9 mouse cellular contexts compared by ENCODE assay signal in the genomic region with DNA sequence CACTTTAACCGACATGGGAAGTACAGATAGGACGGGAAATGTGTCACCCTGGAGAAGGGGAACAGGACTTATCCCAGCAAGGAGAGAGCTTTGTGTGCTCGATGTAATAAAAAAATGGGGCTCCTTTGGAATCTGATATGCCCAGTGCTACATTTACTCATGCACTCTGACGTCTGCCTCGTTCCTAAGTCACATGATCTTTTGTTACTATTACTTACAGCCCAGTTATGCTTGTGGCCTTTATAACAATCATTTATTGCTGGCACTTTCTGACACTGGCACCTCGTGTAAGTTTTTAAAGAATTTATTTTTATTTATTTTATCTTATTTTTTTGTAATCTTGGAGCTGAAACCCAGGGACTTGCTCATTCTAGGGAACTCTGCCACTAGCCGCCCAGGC. TPM values are rescaled to one million over a fixed set of nuclear protein-coding genes. Genes with fewer than 3 reads are reported as not detected.
DNase-seq lines count a peak whose midpoint lies in the region; ATAC-seq and TF ChIP-seq lines count a peak whose summit lies in the region.
"Had no signal": no experiment of that assay in that cellular context is flagged by ENCODE, and none has a peak within 500 bp of the region (broad histone marks: within the 10 kb centered on the region; RNA-seq: fewer than 3 reads in every experiment).

No protein-coding gene starts in this region.

- in situ Hi-C loops in CH12.LX (cut with MboI; ENCODE audit: low pct_ligation_motif_present, low pct_unique_long_range_greater_than_20kb, low sequenced_read_pairs), result no loop called here

- TF ChIP-seq CTCF in CH12.LX (conservative IDR thresholded peaks at IDR 0.05 in 1 of 2, IDR thresholded peaks at IDR 0.05 in 1 of 2; ENCODE audit: low read depth in 2 of 2, low read length in 2 of 2), result no peak
- TF ChIP-seq CTCF in G1E (IDR thresholded peaks at IDR 0.05; ENCODE audit: low read depth, low read length), result no peak

- no peak overlapping the region for H3K9ac ChIP-seq in intestine, embryonic 14.5 days (ENCODE audit: low read length)
- no peak overlapping the region for H3K9ac ChIP-seq in intestine, embryonic 15.5 days
- 0 out of 2 replicates have a peak overlapping the region, but pooled peaks have one; percentile 28 for H3K9ac ChIP-seq in CH12.LX (ENCODE audit: insufficient read depth, low read depth)
- H3K9ac ChIP-seq in limb, embryonic 13.5 days, result no peak overlapping the region

- peaks cover 34% of the 10 kb centered on the region for H3K36me3 ChIP-seq in intestine, embryonic 14.5 days (ENCODE audit: control insufficient read depth, insufficient read depth, low read length)
- peaks cover 10% of the 10 kb centered on the region; the same call in 1 of the 2 replicates for H3K36me3 ChIP-seq in intestine, embryonic 15.5 days
- H3K36me3 ChIP-seq in CH12.LX (replicated peaks in 1 of 2; ENCODE audit: control insufficient read depth in 1 of 2, insufficient read depth in 1 of 2, low read length in 1 of 2), result peaks cover 12 to 37% of the 10 kb centered on the region in 2 experiments
- H3K36me3 ChIP-seq in G1E (replicated peaks), result peaks cover 54% of the 10 kb centered on the region
- H3K36me3 ChIP-seq in limb, embryonic 13.5 days, result peaks cover 38% of the 10 kb centered on the region

- peak overlapping the region; percentile 13; the same call in 1 of the 2 replicates for H3K4me2 ChIP-seq in intestine, embryonic 14.5 days (ENCODE audit: low read length)
- H3K4me2 ChIP-seq in intestine, embryonic 15.5 days (replicated peaks), result no peak overlapping the region
- peak overlapping the region; percentile 96 for H3K4me2 ChIP-seq in CH12.LX (ENCODE audit: insufficient read depth, low read depth, poor library complexity, severe bottlenecking)
- H3K4me2 ChIP-seq in limb, embryonic 13.5 days (replicated peaks), result peak overlapping the region; percentile 91

- no peak for TF ChIP-seq EP300 in CH12.LX (IDR thresholded peaks at IDR 0.05; ENCODE audit: low read length)

- 77% methylated on average over 6 of the region's 7 CpGs for WGBS in intestine, embryonic 14.5 days
- WGBS in intestine, embryonic 15.5 days, result 59% methylated on average over 7 of the region's 7 CpGs
- 71% methylated on average over 7 of the region's 7 CpGs for WGBS in limb, embryonic 13.5 days

- no peak for ATAC-seq in intestine, embryonic 14.5 days (replicated peaks; ENCODE audit: low FRiP score, low TSS enrichment, low read depth)
- no peak for ATAC-seq in intestine, embryonic 15.5 days
- ATAC-seq in G1E (ENCODE audit: extremely low read depth, insufficient number of reproducible peaks, low FRiP score, poor library complexity, severe bottlenecking), result peak; percentile 15; the same call in 1 of the 2 replicates
- no peak for ATAC-seq in limb, embryonic 13.5 days (ENCODE audit: low FRiP score, low read depth)

- TF ChIP-seq POLR2A in CH12.LX (IDR thresholded peaks at IDR 0.05; ENCODE audit: low read depth, low read length), result no peak

- H3K27ac ChIP-seq in intestine, embryonic 14.5 days (ENCODE audit: low read depth), result no peak overlapping the region
- H3K27ac ChIP-seq in intestine, embryonic 15.5 days, result no peak overlapping the region
- no peak overlapping the region for H3K27ac ChIP-seq in CH12.LX (ENCODE audit: insufficient read depth, low read depth)
- H3K27ac ChIP-seq in limb, embryonic 13.5 days, result no peak overlapping the region

- H3K9me3 ChIP-seq in intestine, embryonic 14.5 days (ENCODE audit: control insufficient read depth, low read length), result no peaks in the 10 kb centered on the region
- no peaks in the 10 kb centered on the region for H3K9me3 ChIP-seq in intestine, embryonic 15.5 days
- H3K9me3 ChIP-seq in CH12.LX (replicated peaks; ENCODE audit: low read length), result no peaks in the 10 kb centered on the region
- no peaks in the 10 kb centered on the region for H3K9me3 ChIP-seq in G1E (replicated peaks)
- H3K9me3 ChIP-seq in limb, embryonic 13.5 days, result no peaks in the 10 kb centered on the region

- H3K27me3 ChIP-seq in intestine, embryonic 14.5 days (replicated peaks; ENCODE audit: control insufficient read depth, insufficient read depth, low read length), result no peaks in the 10 kb centered on the region
- no peaks in the 10 kb centered on the region for H3K27me3 ChIP-seq in intestine, embryonic 15.5 days (replicated peaks)
- H3K27me3 ChIP-seq in CH12.LX (replicated peaks), result no peaks in the 10 kb centered on the region
- H3K27me3 ChIP-seq in G1E (ENCODE audit: insufficient read depth, low read length), result no peaks in the 10 kb centered on the region
- H3K27me3 ChIP-seq in limb, embryonic 13.5 days, result no peaks in the 10 kb centered on the region

- H3K4me3 ChIP-seq in intestine, embryonic 14.5 days (ENCODE audit: low read depth, low read length), result no peak overlapping the region
- no peak overlapping the region for H3K4me3 ChIP-seq in intestine, embryonic 15.5 days (replicated peaks)
- H3K4me3 ChIP-seq in CH12.LX (replicated peaks in 1 of 3; ENCODE audit: low read depth in 2 of 3, low read length in 2 of 3, poor library complexity in 1 of 3) (no peak overlapping the region), G1E (ENCODE audit: low read depth, low read length) (peak overlapping the region; percentile 2; the same call in 1 of the 2 replicates)
- H3K4me3 ChIP-seq in limb, embryonic 13.5 days, result no peak overlapping the region

- peaks cover 8% of the 10 kb centered on the region; the same call in 1 of the 2 replicates for H3K4me1 ChIP-seq in intestine, embryonic 14.5 days (replicated peaks; ENCODE audit: control insufficient read depth, insufficient read depth, low read length)
- no peaks in the 10 kb centered on the region; the same call in 1 of the 2 replicates for H3K4me1 ChIP-seq in intestine, embryonic 15.5 days (replicated peaks)
- peaks cover 0 to 21% of the 10 kb centered on the region in 2 experiments; a peak in 2 of 4 replicates for H3K4me1 ChIP-seq in CH12.LX (ENCODE audit: control insufficient read depth in 1 of 2, insufficient read depth in 2 of 2)
- H3K4me1 ChIP-seq in G1E (ENCODE audit: insufficient read depth, low read depth, low read length), result peaks cover 26% of the 10 kb centered on the region
- peaks cover 21% of the 10 kb centered on the region for H3K4me1 ChIP-seq in limb, embryonic 13.5 days

- no peak for TF ChIP-seq RAD21 in CH12.LX (IDR thresholded peaks at IDR 0.05; ENCODE audit: low read depth, low read length)

- H3K79me2 ChIP-seq in CH12.LX (replicated peaks; ENCODE audit: control insufficient read depth, extremely low read depth, insufficient read depth, poor library complexity, severe bottlenecking), result peaks cover 37% of the 10 kb centered on the region

- dilution Hi-C loops in CH12.LX (cut with MboI; ENCODE audit: extremely low pct_ligation_motif_present, extremely low pct_unique_long_range_greater_than_20kb, low sequenced_read_pairs), result no loop called here

- no peak for DNase-seq in intestine, embryonic 14.5 days (ENCODE audit: low spot score)
- peak; percentile 8 for DNase-seq in CH12.LX (ENCODE audit: extremely low read depth)
- no peak for DNase-seq in G1E (ENCODE audit: low spot score)
- no peak for DNase-seq in thymus, postnatal 36 days
- DNase-seq in cerebellum, postnatal 4 days (ENCODE audit: low spot score in 2 of 2), result no peak
- DNase-seq: gastrocnemius, postnatal 36 days; kidney, adult 9 months had no signal

RNA-seq across cellular contexts. Expression of a gene that starts 1.8 kb away (rescaled TPM):
- polyA plus RNA-seq in intestine, embryonic 14.5 days (2014; fragmentation: Nextera tagmentation; extraction: Ambion mirVana), result 217 and 221 TPM in 2 replicates
- polyA plus RNA-seq in intestine, embryonic 15.5 days (2015; fragmentation: Nextera tagmentation; extraction: Ambion mirVana), result 267 and 273 TPM in 2 replicates
- total RNA-seq in CH12.LX (2012; rRNA removed), result 120 and 153 TPM in 2 replicates
- total RNA-seq in CH12.LX (2014; rRNA removed), result 152 and 184 TPM in 2 replicates
- 161 and 171 TPM in 2 replicates for polyA plus RNA-seq in CH12.LX (2012; ENCODE audit: insufficient read length, low read depth)
- total RNA-seq in G1E (2014; fragmentation: Nextera tagmentation), result 51.3 and 59.6 TPM in 2 replicates
- 143 and 156 TPM in 2 replicates for total RNA-seq in G1E (2017)
- 114 and 162 TPM in 2 replicates for polyA plus RNA-seq in G1E (2012)
- polyA plus RNA-seq in limb, embryonic 13.5 days (2015; fragmentation: Nextera tagmentation; extraction: Ambion mirVana), result 212 and 213 TPM in 2 replicates

RNA-seq across cellular contexts. Expression of a gene that starts 1.9 kb away (rescaled TPM):
- polyA plus RNA-seq in intestine, embryonic 14.5 days (2014; fragmentation: Nextera tagmentation; extraction: Ambion mirVana), result 109 and 129 TPM in 2 replicates
- 83.3 and 96.9 TPM in 2 replicates for polyA plus RNA-seq in intestine, embryonic 15.5 days (2015; fragmentation: Nextera tagmentation; extraction: Ambion mirVana)
- total RNA-seq in CH12.LX (2012; rRNA removed), result 140 and 147 TPM in 2 replicates
- 78.3 and 79.6 TPM in 2 replicates for total RNA-seq in CH12.LX (2014; rRNA removed)
- polyA plus RNA-seq in CH12.LX (2012; ENCODE audit: insufficient read length, low read depth), result 263 and 301 TPM in 2 replicates
- total RNA-seq in G1E (2014; fragmentation: Nextera tagmentation), result 494 and 557 TPM in 2 replicates
- total RNA-seq in G1E (2017), result 211 and 243 TPM in 2 replicates
- polyA plus RNA-seq in G1E (2012), result 269 and 275 TPM in 2 replicates
- polyA plus RNA-seq in limb, embryonic 13.5 days (2015; fragmentation: Nextera tagmentation; extraction: Ambion mirVana), result 146 and 148 TPM in 2 replicates

RNA-seq across cellular contexts. Expression of a gene that starts 22.0 kb away (rescaled TPM):
- 2.5 and 2.7 TPM in 2 replicates for polyA plus RNA-seq in intestine, embryonic 14.5 days (2014; fragmentation: Nextera tagmentation; extraction: Ambion mirVana)
- 4.6 and 5.3 TPM in 2 replicates for polyA plus RNA-seq in intestine, embryonic 15.5 days (2015; fragmentation: Nextera tagmentation; extraction: Ambion mirVana)
- total RNA-seq in CH12.LX (2012; rRNA removed) (2.3 and 3.1 TPM in 2 replicates), CH12.LX (2014; rRNA removed) (1.9 and 2.4 TPM in 2 replicates), G1E (2014; fragmentation: Nextera tagmentation) (21.9 and 30.2 TPM in 2 replicates), G1E (2017) (6.1 and 7.9 TPM in 2 replicates)
- polyA plus RNA-seq in CH12.LX (2012; ENCODE audit: insufficient read length, low read depth) (3.7 and 4.6 TPM in 2 replicates), G1E (2012) (1.9 and 2.8 TPM in 2 replicates)
- polyA plus RNA-seq in limb, embryonic 13.5 days (2015; fragmentation: Nextera tagmentation; extraction: Ambion mirVana), result 6.1 and 7.0 TPM in 2 replicates

RNA-seq across cellular contexts. Expression of a gene that starts 27.1 kb away (rescaled TPM):
- polyA plus RNA-seq in intestine, embryonic 14.5 days (2014; fragmentation: Nextera tagmentation; extraction: Ambion mirVana), result 2,406 and 2,408 TPM in 2 replicates
- polyA plus RNA-seq in intestine, embryonic 15.5 days (2015; fragmentation: Nextera tagmentation; extraction: Ambion mirVana), result 2,230 and 2,316 TPM in 2 replicates
- total RNA-seq in CH12.LX (2012; rRNA removed), result 2,085 and 2,925 TPM in 2 replicates
- 1,576 and 2,268 TPM in 2 replicates for total RNA-seq in CH12.LX (2014; rRNA removed)
- 2,269 and 2,654 TPM in 2 replicates for polyA plus RNA-seq in CH12.LX (2012; ENCODE audit: insufficient read length, low read depth)
- total RNA-seq in G1E (2014; fragmentation: Nextera tagmentation), result 10,890 and 12,360 TPM in 2 replicates
- total RNA-seq in G1E (2017), result 2,600 and 3,109 TPM in 2 replicates
- polyA plus RNA-seq in G1E (2012), result 26,904 and 30,061 TPM in 2 replicates
- 1,893 and 1,983 TPM in 2 replicates for polyA plus RNA-seq in limb, embryonic 13.5 days (2015; fragmentation: Nextera tagmentation; extraction: Ambion mirVana)

RNA-seq across cellular contexts. Expression of a gene that starts 38.3 kb away (rescaled TPM):
- polyA plus RNA-seq in intestine, embryonic 14.5 days (2014; fragmentation: Nextera tagmentation; extraction: Ambion mirVana), result 5.7 and 7.1 TPM in 2 replicates
- polyA plus RNA-seq in intestine, embryonic 15.5 days (2015; fragmentation: Nextera tagmentation; extraction: Ambion mirVana), result 8.7 and 10.7 TPM in 2 replicates
- total RNA-seq in CH12.LX (2012; rRNA removed), result 16.9 and 17.7 TPM in 2 replicates
- 13.7 and 16.7 TPM in 2 replicates for total RNA-seq in CH12.LX (2014; rRNA removed)
- polyA plus RNA-seq in CH12.LX (2012; ENCODE audit: insufficient read length, low read depth), result 19.4 and 20.9 TPM in 2 replicates
- 0.73 and 0.90 TPM in 2 replicates for total RNA-seq in G1E (2014; fragmentation: Nextera tagmentation)
- total RNA-seq in G1E (2017), result 1.2 and 1.8 TPM in 2 replicates
- polyA plus RNA-seq in G1E (2012), result 1.2 and 1.4 TPM in 2 replicates
- polyA plus RNA-seq in limb, embryonic 13.5 days (2015; fragmentation: Nextera tagmentation; extraction: Ambion mirVana), result 3.1 and 3.2 TPM in 2 replicates
